Mouse (Mus musculus): ENCODE results near the gene Lrrfip1.

The Lrrfip1 gene

DNA sequence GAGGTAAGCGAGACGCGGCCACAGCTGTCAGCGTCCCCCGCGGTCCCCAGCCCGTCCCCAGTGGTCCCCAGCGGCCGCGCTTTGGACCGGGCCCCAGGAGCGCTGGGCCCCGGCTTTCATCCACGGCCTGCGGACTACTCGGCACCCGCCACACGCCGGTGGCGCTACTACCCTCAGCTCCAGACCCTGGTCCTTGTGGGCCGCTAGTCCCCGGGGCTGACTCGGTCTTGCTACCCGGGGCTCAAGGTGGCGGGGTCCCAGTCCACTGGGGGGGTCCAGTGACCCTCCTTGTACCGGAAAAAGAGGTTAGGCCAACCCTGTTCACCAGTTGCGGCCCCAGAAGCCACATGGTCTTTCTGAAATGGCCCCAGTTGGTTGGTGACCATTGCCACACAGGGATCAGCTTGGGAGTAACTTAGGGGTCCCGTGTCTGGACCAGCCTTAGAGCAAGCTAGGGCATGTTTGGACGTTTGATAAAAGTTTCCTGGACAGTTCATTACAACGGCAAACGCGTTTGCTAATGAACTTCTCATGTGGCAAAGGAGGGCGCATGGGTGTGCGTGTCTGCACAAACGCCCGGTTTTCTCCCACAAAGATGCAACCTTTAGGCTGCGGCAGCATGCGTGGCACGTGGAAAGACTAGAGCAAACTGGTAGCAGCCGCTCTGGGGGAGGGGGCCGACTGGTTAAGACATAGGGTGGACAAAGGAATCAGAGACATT, 514 bp downstream of the Lrrfip1 start:
- no peak for DNase-seq

DNA sequence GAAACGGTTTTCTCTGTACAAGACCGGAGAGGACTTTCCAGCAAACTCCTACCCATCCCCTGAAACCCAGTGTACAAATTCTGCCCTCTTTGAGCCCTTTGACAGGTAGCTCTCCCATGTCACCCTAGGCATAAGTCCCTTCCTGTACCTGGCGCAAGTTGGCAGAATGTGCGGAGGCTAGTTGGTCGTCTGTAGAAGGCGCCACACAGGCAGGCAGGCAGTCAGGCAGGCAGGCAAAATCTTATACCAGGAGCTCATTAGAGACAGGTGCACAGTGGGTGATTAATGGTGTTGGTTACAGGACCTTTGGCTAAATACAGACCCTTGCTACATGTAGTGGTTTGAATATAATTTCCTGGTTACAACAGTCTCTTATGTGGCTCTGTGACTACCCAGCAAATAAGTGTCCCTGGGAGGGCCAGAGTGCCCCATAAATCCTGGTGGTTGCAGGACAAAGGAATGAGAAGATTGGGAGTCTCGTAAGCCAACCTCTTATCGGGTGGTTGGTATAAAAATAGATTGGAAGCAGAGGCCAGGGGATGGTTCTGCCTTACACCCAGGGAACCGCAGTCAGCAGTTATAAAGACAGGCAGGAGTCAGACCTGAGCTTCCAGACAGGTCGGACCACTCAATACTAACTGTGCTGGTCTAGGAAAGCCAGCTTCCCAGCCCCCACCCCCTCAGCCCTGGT, 1.5 kb downstream of the Lrrfip1 start:
- no peak for DNase-seq

DNA sequence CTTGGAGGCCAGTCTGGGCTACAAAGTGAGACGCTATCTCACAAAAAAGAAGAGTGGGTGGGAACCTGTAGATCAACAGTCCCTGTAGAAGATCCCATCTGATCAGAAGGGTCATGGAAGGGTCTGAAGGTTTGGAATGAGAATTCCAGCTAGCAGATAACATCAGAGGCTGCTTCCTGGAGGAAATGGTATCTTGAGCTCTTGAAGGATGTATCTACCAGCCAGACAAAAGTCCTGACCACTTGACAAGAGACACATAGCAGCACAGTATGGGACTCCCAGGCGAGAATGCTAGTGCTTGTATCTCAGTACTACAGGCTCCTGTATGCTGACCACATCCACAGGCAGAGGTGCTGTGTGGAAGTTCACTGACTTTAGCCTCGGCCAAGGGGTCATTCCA, 2.6 kb downstream of the Lrrfip1 start:
- no peak for DNase-seq

DNA sequence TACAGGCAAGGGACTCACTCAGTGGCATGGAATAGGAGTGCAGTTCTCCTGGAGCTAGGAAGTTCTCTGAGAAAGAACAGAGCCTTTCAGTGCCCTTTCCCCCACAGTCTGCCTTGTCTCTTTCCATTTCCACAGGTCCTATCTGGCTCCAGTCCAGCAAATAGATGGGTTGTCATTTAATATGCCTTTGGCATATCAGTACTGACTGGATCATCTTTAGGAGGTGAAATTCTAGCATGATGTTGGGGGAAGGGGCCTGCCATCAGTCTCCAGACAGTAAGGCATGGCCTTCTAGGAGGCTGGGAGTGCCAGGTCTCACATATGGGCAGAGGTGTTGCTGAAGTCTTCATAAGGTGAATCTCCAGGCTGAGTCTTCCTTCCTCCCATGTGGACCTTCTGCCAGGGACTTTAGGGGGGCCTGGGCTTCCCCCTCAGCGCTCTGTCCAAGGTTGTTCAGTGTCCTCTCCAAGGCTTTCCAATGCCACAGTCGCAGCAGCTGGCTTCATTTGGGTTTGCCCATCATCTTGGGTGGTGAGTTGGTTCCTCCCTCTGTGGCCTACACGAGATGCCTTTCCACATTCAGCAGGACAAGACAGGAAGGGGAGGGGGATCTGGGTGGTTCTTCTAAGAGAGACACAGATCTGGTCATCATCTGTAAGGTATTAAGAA, 3.5 kb downstream of the Lrrfip1 start:
- no peak for DNase-seq

DNA sequence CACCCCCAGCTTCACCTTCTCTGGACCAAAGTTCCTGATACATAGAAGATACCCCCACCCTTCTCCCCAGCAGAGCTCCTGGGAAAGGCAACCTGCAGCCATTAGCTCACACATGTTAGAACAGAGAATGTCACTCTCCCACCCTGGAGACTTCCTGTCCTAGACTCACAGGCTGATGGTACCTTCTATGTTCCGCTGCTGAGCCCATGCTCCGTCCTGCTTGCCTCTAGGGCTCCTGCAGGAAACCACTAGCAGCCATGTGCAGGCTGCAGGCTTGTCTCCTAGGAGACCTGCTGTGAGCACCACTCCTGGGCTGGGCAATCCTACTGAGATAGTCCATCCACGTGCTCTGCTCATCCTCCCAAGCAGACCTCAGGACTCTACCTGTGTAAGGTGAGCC, 4.1 kb downstream of the Lrrfip1 start:
- no peak for DNase-seq

DNA sequence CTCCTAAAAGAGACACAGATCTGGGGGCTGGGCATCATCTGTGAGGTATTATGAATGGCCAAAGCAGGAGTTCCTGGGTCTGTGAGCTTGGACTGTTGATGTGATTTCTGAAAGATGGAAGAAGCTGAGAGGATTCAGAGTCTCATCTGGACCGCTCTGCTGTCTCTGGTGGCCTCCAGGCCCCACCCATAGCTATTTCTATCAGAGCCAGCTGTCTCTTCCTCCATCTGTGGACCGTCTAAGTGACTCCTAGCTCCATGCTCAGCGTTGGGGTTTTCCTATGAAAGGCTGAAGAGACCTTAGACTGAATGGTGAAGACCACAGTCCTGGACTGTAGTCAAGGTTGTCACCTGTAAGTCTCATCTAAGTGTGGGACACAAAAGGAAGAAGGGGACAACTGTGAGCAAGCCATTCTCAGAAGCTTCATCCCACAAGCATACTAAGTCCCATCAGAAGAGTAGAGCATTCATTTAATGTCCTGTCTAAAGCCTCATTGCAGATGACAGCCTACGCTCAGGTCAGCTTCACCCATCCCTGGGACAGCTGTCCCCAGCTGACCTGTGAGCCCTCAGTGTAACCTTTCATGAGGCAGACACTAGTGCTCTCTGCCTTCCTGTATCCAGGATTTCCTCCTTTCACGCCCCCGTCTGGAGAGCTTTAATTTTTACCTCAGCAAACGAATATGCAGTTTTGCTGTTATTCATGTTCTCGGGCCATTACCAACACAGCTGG, 5.2 kb downstream of the Lrrfip1 start:
- no peak for DNase-seq

DNA sequence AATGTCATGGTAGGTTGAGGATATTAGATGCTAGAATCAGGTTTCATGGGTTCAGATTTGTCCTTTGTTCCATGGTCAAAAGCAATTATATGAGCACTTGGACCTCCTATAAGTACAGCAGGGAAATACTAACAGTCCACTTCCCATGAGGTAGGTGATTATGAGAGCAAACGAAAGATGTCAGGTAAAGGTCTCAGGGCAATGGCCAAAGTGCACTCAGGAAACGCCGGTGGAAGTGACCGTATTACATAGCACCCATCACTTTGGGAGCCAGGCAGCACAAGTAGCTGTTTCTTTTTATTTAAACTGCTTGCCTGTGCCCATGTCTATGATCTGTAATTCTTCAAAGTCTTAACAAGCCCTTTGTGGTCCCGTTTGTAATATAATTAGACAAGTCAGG, 7.5 kb downstream of the Lrrfip1 start:
- DNase-seq = no peak

DNA sequence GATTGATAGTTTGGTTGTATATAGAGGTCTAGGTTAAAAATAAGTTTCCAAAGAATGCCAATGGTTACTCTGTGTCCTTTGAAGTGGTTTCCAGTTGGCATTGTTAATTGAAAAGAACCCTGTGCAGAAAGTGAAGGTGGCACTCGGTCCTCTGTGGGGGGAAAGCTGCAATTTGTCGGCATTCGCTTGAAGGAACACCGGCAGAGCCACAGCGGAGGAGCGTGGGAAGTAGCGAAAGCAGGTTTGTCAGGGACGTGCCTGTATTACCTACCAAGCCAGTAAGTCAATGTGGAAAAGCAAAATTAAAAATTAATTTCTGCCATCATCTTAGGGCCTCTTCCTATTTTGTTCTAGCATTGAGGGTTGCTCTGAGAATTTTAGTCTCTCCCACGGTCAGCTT, 8.2 kb downstream of the Lrrfip1 start:
- DNase-seq = no peak

DNA sequence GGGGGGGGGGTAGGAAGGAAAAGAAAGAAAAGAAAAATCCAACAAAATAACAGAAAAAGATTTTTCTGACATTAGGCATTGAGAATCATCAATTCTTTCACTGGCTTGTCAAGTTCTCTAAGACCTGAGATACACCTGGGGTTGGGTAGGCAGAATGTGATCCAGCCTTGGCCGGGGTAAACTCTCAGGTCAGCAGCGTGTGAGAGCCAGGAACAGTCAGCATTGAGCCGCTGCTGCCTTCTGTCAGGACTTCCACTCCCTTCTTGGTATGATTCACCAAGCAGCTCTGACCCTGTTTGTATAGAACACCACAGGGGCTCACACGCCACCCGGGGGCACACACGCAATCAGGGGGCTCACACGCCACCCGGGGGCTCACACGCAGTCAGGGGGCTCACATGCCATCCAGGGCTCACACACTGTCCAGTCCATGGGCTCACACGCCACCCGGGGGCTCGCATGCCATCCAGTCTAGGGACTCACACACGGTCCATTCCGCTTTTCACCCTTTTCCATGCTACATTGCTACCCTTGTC, 9.7 kb downstream of the Lrrfip1 start:
- no peak for DNase-seq

DNA sequence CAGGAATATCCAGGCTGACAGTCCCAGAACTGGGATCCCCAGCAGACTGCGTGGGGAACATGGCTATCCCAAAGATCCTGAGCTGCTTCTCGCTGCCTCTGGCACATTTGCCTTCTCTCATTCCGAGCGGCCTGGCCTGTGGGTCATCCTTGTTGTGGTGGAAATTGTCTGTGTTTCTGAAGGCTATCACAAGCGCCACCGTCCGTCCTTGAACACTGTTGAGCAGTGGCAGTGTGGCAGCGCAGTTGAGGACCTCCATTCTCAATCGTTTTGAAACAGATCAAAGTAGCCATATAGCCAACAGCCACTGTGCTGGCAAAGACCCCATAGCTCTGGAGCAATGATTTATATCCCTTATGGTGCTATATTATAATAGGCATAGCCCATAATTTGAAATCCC, 10.2 kb downstream of the Lrrfip1 start:
- DNase-seq = no peak

DNA sequence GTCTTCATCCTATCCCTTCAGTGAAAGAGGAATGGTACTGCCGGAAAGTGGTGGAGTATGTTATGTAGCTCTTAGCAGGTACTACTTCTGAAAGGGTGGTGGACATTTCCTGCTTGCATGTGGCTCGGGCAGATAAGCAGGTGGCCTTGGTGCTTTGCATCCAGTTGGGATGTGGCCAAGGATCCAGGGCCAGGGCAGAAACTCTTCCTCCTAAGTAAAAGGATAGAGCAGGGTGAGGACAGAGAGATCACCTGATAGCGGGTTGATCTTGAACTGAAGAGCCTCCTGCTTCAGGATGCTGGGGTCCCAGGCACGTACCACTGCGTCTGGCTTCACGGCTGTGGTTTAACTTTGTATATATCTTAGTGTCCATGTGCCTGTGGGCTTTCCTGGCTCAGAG, 10.7 kb downstream of the Lrrfip1 start:
- no peak for DNase-seq

DNA sequence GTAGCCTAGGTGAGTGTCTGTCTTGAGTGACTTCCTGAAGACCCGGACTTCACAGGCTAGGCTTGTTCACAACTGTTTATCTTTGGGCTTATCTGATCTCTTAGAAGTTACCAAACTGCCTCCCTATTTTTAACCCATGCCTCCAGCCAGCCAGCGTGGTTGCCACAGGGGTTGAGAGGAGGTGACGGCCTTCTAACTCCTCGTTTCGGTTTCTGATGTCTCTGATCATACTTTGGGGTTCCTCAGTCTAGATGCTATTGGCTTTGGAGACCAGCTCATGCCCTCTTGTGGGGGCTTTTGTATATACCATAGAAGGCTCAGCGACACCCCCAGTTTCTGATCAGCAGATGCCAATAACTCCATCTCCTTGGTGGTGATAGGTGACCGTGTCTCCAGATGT, 11.7 kb downstream of the Lrrfip1 start:
- DNase-seq = no peak

DNA sequence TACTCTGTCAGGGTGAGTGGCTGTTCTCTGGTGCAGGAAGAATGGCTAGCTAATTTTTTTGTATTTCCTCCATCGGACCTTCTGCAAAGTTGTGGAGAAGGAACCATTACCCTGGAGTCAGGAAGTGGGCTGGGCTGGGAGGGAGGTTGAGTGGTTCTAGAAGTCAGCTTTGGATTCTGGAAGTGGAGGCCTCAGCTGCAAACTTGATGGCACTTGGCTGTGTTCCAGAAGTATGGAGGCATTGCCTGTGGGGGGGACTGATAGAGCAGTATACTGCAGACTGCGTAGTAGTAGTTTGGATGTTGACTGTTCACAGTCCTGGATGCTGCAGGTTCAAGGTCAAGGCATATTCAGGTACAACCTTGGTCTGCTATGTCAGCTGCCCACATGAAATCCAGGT, 12.2 kb downstream of the Lrrfip1 start:
- DNase-seq = no peak

DNA sequence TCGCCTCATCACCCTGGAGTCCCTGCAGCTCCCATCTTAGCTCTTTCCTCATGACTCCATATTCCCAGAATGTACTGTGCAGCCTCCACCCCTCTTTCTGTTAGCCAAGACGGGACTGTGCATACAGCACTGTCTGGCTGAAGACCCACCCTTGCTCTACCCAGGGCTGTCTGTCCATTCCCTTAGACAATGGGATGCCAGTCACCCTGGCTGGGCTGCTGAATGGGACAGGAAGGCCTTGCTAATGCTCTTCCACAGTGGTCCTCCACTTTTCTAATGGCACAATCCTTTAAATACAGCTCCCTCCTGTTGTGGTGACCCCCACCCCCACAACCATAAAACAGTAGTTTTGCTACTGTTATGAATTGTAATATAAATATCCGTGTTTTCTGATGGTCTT, 12.8 kb downstream of the Lrrfip1 start:
- DNase-seq = no peak

DNA sequence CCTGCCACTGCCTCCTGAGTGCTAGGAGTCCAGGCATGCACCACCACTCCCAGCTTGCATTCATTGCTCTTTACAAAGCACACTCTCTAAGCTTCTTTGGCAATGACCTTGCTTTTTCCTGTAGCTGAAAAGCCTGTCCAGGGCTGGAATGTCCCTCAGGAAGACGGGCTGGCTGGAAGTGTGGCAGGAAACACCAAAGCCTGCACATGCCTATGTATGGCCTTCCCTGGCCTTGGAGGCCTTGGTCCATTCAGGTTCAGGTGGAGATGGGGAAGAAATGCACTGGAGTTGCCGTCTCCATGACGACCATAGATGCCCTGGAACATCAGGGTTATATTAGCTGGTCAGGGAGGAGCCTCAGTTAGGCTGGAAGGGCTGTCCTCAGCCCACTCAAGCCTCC, 15.3 kb downstream of the Lrrfip1 start:
- DNase-seq = no peak

DNA sequence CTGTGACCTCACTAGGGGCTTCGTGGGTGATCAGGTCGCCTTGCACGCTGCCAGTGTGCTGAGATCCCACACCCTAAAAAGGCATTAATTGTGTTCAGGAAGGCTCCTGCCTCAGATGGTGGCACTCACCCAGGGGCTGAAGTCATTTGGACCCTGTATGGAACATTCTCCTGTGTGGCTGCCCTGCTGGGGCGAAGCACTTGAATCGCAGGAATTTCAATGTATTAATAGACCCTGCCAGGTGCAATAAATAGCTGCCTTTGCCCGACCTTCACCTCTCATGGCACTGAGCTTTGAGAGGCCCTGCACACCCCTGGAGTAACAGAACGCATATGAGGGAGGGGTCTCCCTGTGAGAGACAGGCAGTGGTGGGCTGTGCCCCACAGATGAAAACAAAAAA, 17.0 kb downstream of the Lrrfip1 start:
- no peak for DNase-seq

DNA sequence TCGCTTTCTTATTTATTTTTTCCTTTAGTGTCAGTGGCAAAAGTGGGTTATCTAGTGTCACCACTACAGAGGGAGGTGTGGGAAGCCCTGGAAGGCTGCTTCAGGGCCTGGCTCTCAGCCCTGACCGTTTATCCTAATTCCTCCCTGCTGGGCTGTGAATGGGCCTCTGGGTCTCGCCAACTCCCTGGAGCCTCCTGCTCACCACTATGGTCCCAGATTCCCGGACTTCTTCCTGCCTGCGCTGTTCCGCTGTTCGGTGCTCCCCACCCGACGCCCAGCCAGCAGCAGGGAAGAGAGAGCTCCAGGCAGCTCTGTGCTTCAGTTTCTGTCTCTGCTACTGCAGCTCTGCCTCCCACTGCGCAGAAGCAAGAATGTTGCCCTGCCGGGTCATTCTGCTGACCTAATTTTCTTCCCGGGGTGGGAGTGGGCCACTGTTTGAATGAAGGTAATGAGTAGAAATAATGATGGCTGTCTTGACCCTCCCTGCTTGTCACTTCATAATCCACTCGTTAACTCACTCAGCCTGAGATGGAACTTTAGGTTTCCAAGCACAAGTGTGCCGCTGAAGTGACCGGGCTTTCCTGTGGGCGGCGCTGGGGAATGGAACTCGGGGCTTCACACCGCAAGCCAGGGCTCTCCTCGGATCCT, 18.7 kb downstream of the Lrrfip1 start:
- no peak for DNase-seq

DNA sequence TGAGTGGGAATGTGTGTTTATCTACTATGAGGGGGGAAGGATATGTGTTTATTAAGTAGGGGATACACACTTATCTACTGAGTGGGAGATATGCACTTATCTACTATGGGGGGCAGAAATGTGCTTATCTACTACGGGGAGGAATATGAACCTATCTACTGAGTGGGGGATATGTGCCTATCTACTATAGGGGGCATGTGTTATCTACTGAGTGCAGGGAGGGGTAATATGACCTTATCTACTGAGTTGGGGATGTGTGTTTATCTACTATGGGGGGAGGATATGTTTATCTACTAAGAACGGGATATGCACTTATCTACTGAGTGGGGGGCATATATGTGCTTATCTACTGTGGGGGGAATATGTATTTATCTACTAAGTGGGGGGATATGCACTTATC, 20.8 kb downstream of the Lrrfip1 start:
- no peak for DNase-seq

DNA sequence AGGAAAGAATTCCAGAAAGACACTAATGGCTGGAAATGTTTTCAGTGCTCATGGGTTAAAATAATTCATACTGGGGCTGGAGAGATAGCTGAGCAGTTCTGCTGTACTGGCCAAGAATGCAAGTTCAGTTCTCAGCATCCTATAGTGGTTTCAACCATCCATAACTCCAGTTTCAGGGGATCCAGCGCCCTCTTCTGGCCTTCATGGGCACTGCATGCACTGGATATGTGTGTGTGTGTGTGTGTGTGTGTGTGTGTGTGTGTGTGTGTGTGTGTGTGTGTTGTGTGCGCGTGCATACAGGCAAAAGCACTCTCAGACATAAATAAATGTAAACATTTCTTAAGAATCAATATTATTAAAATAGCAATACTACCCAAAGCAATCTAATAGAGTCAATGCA, 22.8 kb downstream of the Lrrfip1 start:
- DNase-seq = peak; percentile 40

DNA sequence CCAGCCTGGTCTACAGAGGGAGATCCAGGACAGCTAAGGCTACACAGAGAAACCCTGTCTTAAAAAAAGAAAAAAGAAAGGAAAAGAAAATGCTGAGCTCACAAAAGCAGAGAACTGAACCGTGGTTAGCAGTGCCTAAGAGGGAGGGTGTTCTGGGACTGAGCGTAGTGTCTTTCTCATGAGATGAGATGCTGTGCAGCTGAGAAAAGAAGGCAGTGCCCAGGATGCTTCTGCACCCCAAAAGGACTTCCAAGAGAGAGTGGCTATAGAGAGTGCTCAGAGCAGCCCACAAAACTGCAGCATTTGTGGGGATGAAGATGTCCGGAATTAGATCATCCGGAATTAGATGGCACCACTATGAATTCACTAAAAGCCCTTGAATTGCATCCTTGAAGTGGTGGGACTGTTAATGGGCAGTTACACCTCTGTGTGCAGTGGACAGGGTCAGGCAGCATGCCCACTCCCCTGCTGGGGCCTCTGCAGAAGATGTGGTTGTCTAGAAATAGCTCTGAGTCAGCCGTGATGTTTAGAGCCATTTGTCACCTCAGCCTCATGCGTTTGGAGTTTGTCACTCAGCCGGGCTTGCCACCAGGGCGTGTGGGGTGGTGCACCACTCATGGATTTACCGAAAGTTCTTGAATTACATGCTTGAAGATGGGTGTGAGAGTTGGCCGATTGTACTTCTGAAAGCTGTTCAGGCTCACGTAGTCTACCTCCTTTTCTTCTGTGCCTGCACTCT, 23.8 kb downstream of the Lrrfip1 start:
- no peak for DNase-seq

DNA sequence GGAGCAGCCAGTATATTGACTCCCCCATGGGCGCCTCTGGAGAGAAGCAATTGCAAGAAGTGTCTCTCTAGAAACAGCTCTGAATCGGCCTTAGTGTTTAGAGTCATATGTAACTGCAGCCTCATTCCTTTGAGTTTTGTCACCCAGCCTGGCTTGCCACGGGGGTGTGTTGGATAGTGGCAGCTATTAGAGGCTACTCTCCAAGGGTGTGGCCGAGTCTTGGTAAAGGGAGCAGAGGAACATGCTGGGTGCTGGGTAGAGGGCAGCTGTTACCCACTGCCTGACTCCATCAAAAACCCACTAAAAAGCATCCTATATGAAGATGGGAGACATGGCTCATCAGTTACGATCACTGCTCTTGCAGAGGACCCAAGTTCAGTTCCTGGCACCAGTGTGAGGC, 24.7 kb downstream of the Lrrfip1 start:
- no peak for DNase-seq

DNA sequence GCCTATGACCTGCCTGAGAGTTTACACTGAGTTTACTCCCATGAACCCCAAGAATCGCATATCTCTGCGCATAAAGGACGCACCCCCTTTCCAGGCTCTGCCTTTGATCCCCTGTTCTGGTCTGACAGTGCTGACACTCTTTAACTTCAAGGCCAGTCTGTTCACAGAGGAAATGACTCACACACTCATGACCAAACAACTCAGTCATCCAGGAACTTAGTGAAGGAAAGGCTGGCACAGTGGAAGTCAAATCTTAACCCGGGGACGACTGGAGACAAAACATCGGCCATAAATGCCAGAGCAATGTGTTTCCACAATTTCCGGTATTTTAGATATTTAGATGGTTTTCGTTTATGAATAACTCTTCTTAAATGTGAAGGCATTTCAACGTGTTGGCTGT, 25.4 kb downstream of the Lrrfip1 start:
- no peak for DNase-seq
